Mouse (Mus musculus) heart, adult 9 months (tissue): ENCODE data around the gene Oaf.

Experiments used
- DNase-seq, 2 experiments: peaks; one replicate each; pipeline ENCODE4 v3.0.0; 2022; ENCODE audit warnings: low spot score in 2 of 2

Oaf gene

GRCm38 (mm10) chr9:43245801-43246570 is 6.3 kb upstream of the Oaf start:
- no peak for DNase-seq

GRCm38 (mm10) chr9:43242432-43242831 is 2.7 kb upstream of the Oaf start:
- DNase-seq, result no peak

- no peak for DNase-seq
Observed at GRCm38 (mm10) chr9:43241970-43242369, 2.3 kb upstream of the Oaf start.

GRCm38 (mm10) chr9:43241291-43241690 is 1.6 kb upstream of the Oaf start:
- DNase-seq, result no peak

GRCm38 (mm10) chr9:43240594-43240900 is 836 bp upstream of the Oaf start:
- DNase-seq, result no peak

- DNase-seq, result no peak
Observed at GRCm38 (mm10) chr9:43238631-43239545, 823 bp downstream of the Oaf start.

GRCm38 (mm10) chr9:43238167-43238566 is 1.5 kb downstream of the Oaf start:
- no peak for DNase-seq

GRCm38 (mm10) chr9:43237111-43237775 is 2.5 kb downstream of the Oaf start:
- no peak for DNase-seq

GRCm38 (mm10) chr9:43236576-43236975 is 3.1 kb downstream of the Oaf start:
- no peak for DNase-seq

- no peak for DNase-seq
Observed at GRCm38 (mm10) chr9:43236106-43236505, 3.6 kb downstream of the Oaf start.

GRCm38 (mm10) chr9:43235336-43235735 is 4.4 kb downstream of the Oaf start:
- no peak for DNase-seq

- no peak for DNase-seq
Observed at GRCm38 (mm10) chr9:43234496-43234895, 5.2 kb downstream of the Oaf start.

- DNase-seq, result no peak
Observed at GRCm38 (mm10) chr9:43233515-43233914, 6.2 kb downstream of the Oaf start.

GRCm38 (mm10) chr9:43233044-43233443 is 6.7 kb downstream of the Oaf start:
- DNase-seq, result no peak

- no peak for DNase-seq
Observed at GRCm38 (mm10) chr9:43232286-43232685, 7.4 kb downstream of the Oaf start.

- DNase-seq, result peak; percentile 78
Observed at GRCm38 (mm10) chr9:43231805-43232204, 7.9 kb downstream of the Oaf start.

GRCm38 (mm10) chr9:43230886-43231285 is 8.8 kb downstream of the Oaf start:
- DNase-seq, result peak; percentile 68 to 69

GRCm38 (mm10) chr9:43229962-43230361 is 9.7 kb downstream of the Oaf start:
- DNase-seq, result no peak

GRCm38 (mm10) chr9:43229398-43229895 is 10.3 kb downstream of the Oaf start:
- no peak for DNase-seq

- peak in 1 of 2 experiments; percentile 61 for DNase-seq
Observed at GRCm38 (mm10) chr9:43228745-43229144, 11.0 kb downstream of the Oaf start.

- DNase-seq, result no peak
Observed at GRCm38 (mm10) chr9:43227626-43228025, 12.1 kb downstream of the Oaf start.

- DNase-seq, result no peak
Observed at GRCm38 (mm10) chr9:43226573-43227160, 13.0 kb downstream of the Oaf start.
